Mouse (Mus musculus): ENCODE data around the gene Efcab7.

Efcab7 gene

GRCm38 (mm10) chr4:99829094-99830073 lies at the start of gene Efcab7:
Gene Efcab7 (plus strand): TSS chr4:99829198.
- DNase-seq (ENCODE audit: low spot score): peak; percentile 75

- no peak for DNase-seq (ENCODE audit: low spot score)
These were observed 36.6 kb upstream of the Efcab7 start for GRCm38 (mm10) chr4:99792365-99792764.

GRCm38 (mm10) chr4:99816697-99817460 lies 12.1 kb upstream of the Efcab7 start:
- DNase-seq (ENCODE audit: low spot score): no peak

GRCm38 (mm10) chr4:99828337-99828736 lies 661 bp upstream of the Efcab7 start:
- DNase-seq (ENCODE audit: low spot score): no peak

- no peak for DNase-seq (ENCODE audit: low spot score)
These were observed 282 bp upstream of the Efcab7 start for GRCm38 (mm10) chr4:99828739-99829093.

- DNase-seq (ENCODE audit: low spot score): peak; percentile 10
These were observed 52.9 kb downstream of the Efcab7 start for GRCm38 (mm10) chr4:99881882-99882281.

- no peak for DNase-seq (ENCODE audit: low spot score)
These were observed 53.4 kb downstream of the Efcab7 start for GRCm38 (mm10) chr4:99882405-99882804.

GRCm38 (mm10) chr4:99913894-99914451 lies 85.0 kb downstream of the Efcab7 start:
- no peak for DNase-seq (ENCODE audit: low spot score)

- no peak for DNase-seq (ENCODE audit: low spot score)
These were observed 97.4 kb downstream of the Efcab7 start for GRCm38 (mm10) chr4:99926380-99926779.

GRCm38 (mm10) chr4:99928521-99928920 lies 99.5 kb downstream of the Efcab7 start:
- no peak for DNase-seq (ENCODE audit: low spot score)

GRCm38 (mm10) chr4:99929149-99929612 lies 100.2 kb downstream of the Efcab7 start, which contains the start of gene Pgm1:
Gene Pgm1 (plus strand): TSS chr4:99929414.
- peak; percentile 91 for DNase-seq (ENCODE audit: low spot score)

GRCm38 (mm10) chr4:99929613-99930517 lies 100.9 kb downstream of the Efcab7 start, which contains the start of gene Itgb3bp:
Gene Itgb3bp (minus strand): TSS chr4:99929813.
- peak; percentile 57 for DNase-seq (ENCODE audit: low spot score)

GRCm38 (mm10) chr4:99930518-99931239 lies 101.7 kb downstream of the Efcab7 start:
- peak; percentile 43 for DNase-seq (ENCODE audit: low spot score)

GRCm38 (mm10) chr4:99931240-99931580 lies 102.2 kb downstream of the Efcab7 start:
- no peak for DNase-seq (ENCODE audit: low spot score)

- DNase-seq (ENCODE audit: low spot score): no peak
These were observed 102.8 kb downstream of the Efcab7 start for GRCm38 (mm10) chr4:99931807-99932206.

GRCm38 (mm10) chr4:99934859-99935258 lies 105.9 kb downstream of the Efcab7 start:
- no peak for DNase-seq (ENCODE audit: low spot score)

- no peak for DNase-seq (ENCODE audit: low spot score)
These were observed 107.3 kb downstream of the Efcab7 start for GRCm38 (mm10) chr4:99936278-99936677.

- peak; percentile 50 for DNase-seq (ENCODE audit: low spot score)
These were observed 110.9 kb downstream of the Efcab7 start for GRCm38 (mm10) chr4:99939711-99940505.

- DNase-seq (ENCODE audit: low spot score): peak; percentile 50
These were observed 112.8 kb downstream of the Efcab7 start for GRCm38 (mm10) chr4:99941655-99942414.
